Mouse (Mus musculus) frontal cortex, postnatal 14 days (tissue): ENCODE measurements around the gene Pigw.

Source experiments
- DNase-seq, 2 experiments: peaks; one replicate each; pipeline ENCODE4 v3.0.0; 2022; ENCODE audit warnings: low spot score in 2 of 2

The Pigw gene

GRCm38 (mm10) chr11:84879772-84880464, at the start of gene Pigw, which contains the start of gene Myo19:
Pigw (minus strand) TSS chr11:84880285.
Myo19 (plus strand) TSS chr11:84880148.
- peak; percentile 30 to 61 for DNase-seq

GRCm38 (mm10) chr11:84920981-84921380, 40.9 kb upstream of the Pigw start:
- DNase-seq = no peak

GRCm38 (mm10) chr11:84919951-84920350, 39.9 kb upstream of the Pigw start:
- no peak for DNase-seq

DNA sequence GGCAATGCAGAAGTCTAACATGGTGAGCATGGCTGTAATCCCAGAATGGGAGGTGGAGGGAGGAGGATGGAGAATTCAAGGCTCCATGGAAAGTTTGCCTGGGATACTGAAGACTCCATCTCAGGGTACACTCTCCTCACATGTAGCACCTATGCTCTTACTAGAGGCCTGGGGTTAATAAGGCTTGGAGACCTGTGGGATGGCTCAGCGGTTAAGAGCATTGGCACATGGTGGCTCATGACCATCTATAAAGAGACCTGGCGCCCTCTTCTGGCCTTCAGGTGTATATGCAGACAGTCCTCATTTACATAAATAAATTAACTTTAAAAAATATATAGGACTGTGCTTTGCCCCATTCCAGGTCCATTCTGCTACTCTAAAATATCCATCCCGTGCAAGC, 39.2 kb upstream of the Pigw start:
- no peak for DNase-seq

DNA sequence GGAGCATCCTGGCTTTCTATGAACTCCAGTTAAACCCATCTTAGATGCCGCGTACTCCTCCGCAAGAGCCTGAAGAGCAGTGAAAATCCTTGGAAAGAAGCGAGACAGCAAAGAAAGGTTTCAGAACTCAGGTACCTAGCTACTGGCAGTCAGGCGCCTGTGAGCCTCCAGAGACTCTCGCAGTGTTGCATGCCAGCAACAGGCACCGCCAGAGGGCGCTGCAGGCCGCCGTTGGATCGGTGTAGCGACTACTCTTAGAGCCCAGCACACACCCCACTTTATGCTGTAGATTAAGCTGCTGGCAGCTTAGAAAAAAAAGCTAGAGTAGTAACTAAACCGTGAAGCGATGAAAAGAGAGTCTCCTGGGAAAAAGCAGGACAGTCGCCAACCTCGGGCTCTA, 38.3 kb upstream of the Pigw start:
- DNase-seq = peak; percentile 71 to 87

DNA sequence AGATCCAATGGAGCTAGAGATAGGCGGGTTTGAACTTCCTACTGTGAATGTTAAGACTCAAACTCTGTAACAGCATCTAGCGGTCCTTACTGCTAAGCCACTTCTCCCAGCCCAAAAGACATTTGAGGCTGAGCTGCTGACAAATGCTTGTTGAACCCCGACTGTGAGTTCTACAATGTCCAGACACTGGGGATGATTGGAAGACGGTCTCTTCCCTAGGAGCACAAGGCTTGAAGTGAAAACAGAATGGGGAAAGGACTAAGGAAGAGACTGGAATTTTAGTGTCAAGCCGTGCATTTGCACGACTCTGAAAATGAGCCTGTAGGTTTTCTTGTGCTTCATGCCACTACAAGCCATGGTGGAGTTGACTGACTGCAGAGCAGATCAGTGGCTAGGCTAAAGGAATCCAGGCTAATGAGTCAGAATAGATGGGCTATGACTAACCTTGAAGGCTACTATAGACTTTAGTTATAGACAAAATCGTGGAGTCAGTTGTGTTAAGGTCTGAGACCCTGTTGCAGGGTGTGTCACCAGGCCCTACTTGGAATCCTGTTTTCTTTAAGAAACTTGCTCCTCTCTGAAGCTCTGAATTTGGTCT, 36.7 kb upstream of the Pigw start:
- DNase-seq = no peak

DNA sequence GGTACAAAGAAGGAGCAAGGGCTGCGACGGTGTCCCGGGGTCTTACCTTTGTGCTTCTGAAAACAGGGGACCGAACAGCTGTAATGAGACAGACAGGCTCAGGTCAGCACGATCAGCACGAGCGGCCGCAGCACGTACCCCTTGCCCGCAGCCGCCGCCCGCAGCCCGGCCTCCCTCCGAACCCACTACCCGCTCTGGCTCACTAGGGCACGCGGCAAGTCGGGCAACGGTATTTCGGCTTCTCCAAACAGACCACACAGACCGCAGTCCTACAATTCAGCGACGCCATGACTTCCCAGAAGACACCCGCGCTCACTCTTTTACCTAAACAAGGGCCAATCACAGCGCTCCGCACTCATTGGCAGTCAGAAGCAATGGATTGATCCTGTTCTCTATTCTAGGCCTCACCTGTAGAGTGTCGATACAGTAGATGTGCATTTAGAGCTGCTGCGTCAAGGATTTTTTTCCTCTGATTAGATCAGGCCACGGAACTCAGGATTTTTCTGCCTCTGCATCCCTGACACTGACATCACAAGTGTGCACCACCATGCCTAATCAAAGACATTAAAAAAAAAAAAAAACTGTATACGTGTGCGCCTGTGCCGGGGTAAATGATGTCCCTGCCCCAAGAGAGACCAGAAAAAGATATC, 36.1 kb upstream of the Pigw start, which contains the start of gene Znhit3:
Znhit3 (minus strand) TSS at position 314 of the 650 bp plus-strand sequence.
- peak; percentile 76 to 84 for DNase-seq

- no peak for DNase-seq
These were observed 34.6 kb upstream of the Pigw start for GRCm38 (mm10) chr11:84914673-84915072.

DNA sequence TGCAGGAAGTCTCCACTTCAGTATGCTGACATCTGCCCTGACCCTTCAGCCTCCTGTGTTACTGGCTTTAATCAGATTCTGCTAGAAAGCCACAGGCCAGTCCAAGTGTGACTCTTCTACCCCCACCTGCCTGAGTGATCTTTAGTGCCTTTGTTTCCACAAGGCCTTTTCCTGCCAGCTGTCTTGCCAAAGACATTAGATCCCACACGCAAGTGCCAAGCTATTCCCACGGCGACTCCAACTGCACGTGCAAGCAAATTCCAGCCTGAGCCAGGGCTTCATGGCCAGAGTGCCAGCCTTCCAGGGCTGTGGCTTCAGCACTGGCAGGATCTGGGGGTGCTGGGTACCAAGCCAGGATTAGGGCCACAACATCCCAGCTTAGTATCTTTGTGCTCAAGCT, 30.3 kb upstream of the Pigw start:
- no peak for DNase-seq

- DNase-seq = no peak
These were observed 28.4 kb upstream of the Pigw start for GRCm38 (mm10) chr11:84908480-84908879.

- no peak for DNase-seq
These were observed 27.0 kb upstream of the Pigw start for GRCm38 (mm10) chr11:84907081-84907480.

DNA sequence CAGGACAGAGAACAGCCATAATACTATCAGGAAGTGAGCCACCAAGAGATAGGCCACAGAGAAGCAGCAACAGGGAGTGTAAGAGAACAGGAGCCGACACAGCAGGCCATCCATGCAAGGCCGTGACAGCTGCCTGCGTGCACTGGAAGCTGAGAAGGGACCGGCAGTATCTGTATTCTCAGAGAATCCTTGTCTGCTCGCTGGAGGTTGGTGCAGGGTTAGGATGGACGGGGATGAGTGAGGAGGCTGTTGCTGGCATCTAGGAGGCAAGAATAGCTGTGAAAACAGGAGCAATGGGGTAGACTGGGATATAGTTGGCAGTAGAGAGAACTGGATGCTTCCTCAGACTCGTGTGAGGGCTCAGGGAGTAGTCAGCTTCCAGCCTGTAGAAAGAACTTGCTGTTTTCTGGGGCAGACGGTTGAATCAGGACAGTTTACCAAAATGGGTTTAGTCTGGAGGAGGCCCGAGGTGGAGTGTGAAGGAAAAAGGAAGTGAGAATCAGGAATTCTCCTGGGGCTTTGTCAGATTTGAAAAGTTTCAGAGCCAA, 24.6 kb upstream of the Pigw start:
- no peak for DNase-seq

GRCm38 (mm10) chr11:84893113-84893512, 13.0 kb upstream of the Pigw start:
- no peak for DNase-seq

GRCm38 (mm10) chr11:84891705-84892104, 11.6 kb upstream of the Pigw start:
- DNase-seq = no peak

DNA sequence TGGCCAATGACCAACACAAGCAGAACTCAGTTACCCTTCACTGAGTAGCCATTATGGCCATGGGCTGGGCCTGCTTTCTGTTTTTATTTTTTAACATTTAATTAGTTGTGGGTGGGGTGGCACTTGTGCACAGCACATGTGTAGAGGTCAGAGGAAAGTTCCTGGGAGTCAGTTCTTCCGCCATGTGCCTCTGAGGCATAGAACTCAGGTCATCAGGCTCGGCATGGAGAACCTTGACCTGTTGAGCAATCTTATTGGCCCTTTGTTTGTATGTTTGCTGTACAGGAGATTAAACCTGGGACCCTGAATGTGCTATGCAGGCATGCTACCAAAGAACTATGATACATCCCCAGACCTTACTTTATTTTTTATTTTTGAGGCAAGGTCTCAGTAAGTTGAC, 9.4 kb upstream of the Pigw start:
- no peak for DNase-seq

DNA sequence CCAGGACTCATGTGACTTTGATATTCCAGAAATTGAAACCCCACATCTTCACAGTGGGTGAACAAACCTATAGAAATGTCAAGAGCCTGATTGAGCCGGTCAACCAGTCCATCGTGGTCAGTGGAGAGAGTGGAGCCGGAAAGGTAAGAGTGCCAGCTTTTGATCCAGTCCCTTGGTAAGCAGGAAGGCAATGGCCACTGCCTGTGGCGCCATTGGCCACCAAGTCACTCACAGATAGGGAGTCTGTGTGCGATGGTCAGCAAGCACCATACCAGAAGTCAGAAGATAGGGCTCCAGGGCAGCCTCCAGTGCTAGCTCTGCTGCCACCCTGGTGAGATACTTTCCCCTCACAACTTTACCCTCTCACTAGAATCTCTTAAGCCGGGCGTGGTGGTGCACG, 7.9 kb upstream of the Pigw start:
- DNase-seq = no peak

GRCm38 (mm10) chr11:84886767-84887511, 6.9 kb upstream of the Pigw start:
- DNase-seq = no peak

- DNase-seq = no peak
These were observed 6.2 kb upstream of the Pigw start for GRCm38 (mm10) chr11:84886236-84886635.

DNA sequence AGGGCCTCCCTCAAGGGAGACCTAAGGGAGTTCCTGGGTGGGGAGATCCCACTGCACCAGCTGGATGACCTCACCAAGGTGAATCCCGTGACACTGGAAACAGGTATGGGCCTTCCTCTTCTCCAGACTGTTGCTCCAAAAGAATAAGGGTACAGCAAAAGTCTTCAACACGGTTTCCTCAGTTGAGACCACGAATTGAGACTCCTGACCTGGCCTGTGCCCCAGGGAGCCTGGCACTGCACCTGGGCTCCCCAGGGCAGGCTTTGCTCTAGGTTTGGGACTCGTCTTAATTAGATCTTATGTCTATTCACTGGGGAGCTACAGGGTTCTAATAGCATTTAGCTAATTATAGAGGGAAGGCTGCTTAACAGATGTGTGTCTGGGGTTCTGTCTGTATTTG, 5.2 kb upstream of the Pigw start:
- DNase-seq = no peak

DNA sequence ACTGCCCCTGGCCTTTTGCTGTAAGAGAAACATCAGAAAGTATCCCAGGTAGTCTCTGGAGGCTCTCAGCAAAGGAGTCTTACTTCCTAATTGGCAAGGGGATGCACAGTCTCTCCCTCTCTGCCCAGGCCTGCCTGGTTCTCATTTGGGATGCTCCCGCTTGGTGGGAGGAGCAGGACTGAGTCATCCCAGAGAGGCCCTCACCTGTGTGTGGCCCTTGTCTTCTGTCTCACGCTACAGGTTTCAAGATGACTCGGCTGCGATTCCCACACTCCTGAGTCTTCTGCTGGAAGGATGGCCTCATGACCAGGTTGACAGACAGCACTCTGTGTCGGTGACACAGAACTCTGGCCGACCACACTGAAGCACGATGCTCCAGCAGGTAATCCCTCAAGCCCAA, 2.3 kb upstream of the Pigw start:
- DNase-seq = no peak

GRCm38 (mm10) chr11:84880971-84881370, 886 bp upstream of the Pigw start:
- DNase-seq = no peak

GRCm38 (mm10) chr11:84880465-84880961, 428 bp upstream of the Pigw start:
- DNase-seq = peak; percentile 28 to 38
